Mouse (Mus musculus) hindbrain, embryonic 12.5 days (tissue): ENCODE results near the gene Gm3285. TPM values are rescaled to one million over a fixed set of nuclear protein-coding genes. Genes with fewer than 3 reads are reported as not detected.

Experiments
- ATAC-seq: fragments of 200-750 bp; cut with Nextera tagmentation; 2 replicates; pipeline ENCODE4 v1.8.0; 2017; ENCODE audit warnings: moderate TSS enrichment; ENCODE audit not compliant: low FRiP score
- H3K27ac ChIP-seq: fragments of 300-500 bp; sonication (generic); 2 replicates; pipeline ENCODE4 v1.5.1; 2016; ENCODE audit warnings: mild to moderate bottlenecking
- H3K27me3 ChIP-seq: fragments of 300-500 bp; sonication (generic); 2 replicates; pipeline ENCODE4 v1.6.1; 2016; ENCODE audit warnings: mild to moderate bottlenecking
- H3K36me3 ChIP-seq: fragments of 300-500 bp; sonication (generic); 2 replicates; pipeline ENCODE4 v1.6.1; 2016; ENCODE audit warnings: mild to moderate bottlenecking
- H3K4me1 ChIP-seq: fragments of 300-500 bp; sonication (generic); 2 replicates; pipeline ENCODE4 v1.6.1; 2016
- H3K4me2 ChIP-seq: fragments of 300-500 bp; sonication (generic); replicated peaks from 2 replicates; pipeline ENCODE4 v1.6.1; 2016; ENCODE audit warnings: mild to moderate bottlenecking
- H3K4me3 ChIP-seq: fragments of 300-500 bp; sonication (generic); 2 replicates; pipeline ENCODE4 v1.5.1; 2016; ENCODE audit warnings: mild to moderate bottlenecking
- H3K9ac ChIP-seq: fragments of 300-500 bp; sonication (generic); 2 replicates; pipeline ENCODE4 v1.6.1; 2016; ENCODE audit warnings: mild to moderate bottlenecking, moderate library complexity
- H3K9me3 ChIP-seq: fragments of 300-500 bp; sonication (generic); replicated peaks from 2 replicates; pipeline ENCODE4 v1.6.1; 2016; ENCODE audit warnings: mild to moderate bottlenecking
- WGBS: fragments of 180-500 bp; shearing (Covaris S2); methylation state at CpG from one replicate; pipeline ENCODE4 v1.1.7; 2016; 5-methylcytosine and 5-hydroxymethylcytosine counted together
- polyA plus RNA-seq: library from polyadenylated mRNA; unstranded; fragments of >200 nt; fragmentation: Nextera tagmentation; extraction: Ambion mirVana; gene quantifications from 2 replicates; pipeline ENCODE4 v1.2.1, GENCODE M21; 2016

Gm3285 gene
- polyA plus RNA-seq, 1 experiment from 2014 or later, result not detected

GRCm38 (mm10) chr10:77864067-77864761 is 2.4 kb downstream of the Gm3285 start:
- peak; percentile 58 for ATAC-seq
- Histone ChIP-seq H3K27ac (no peak overlapping the region), H3K4me1 (no peaks in the 10 kb centered on the region), H3K4me3 (peak overlapping the region; percentile 5; the same call in 1 of the 2 replicates), H3K4me2 (peak overlapping the region; percentile 37), H3K9me3 (no peaks in the 10 kb centered on the region), H3K9ac (no peak overlapping the region), H3K36me3 (no peaks in the 10 kb centered on the region), H3K27me3 (no peaks in the 10 kb centered on the region)
- 40% methylated on average over 14 of the region's 14 CpGs for WGBS

GRCm38 (mm10) chr10:77864762-77865143 is 3.0 kb downstream of the Gm3285 start:
- Histone ChIP-seq H3K4me3 (peak overlapping the region; percentile 5; the same call in 1 of the 2 replicates), H3K27me3 (no peaks in the 10 kb centered on the region), H3K4me1 (no peaks in the 10 kb centered on the region), H3K36me3 (no peaks in the 10 kb centered on the region), H3K27ac (no peak overlapping the region), H3K9ac (no peak overlapping the region), H3K9me3 (no peaks in the 10 kb centered on the region), H3K4me2 (peak overlapping the region; percentile 37)
- WGBS, result 34% methylated on average over 11 of the region's 11 CpGs
- no peak for ATAC-seq

GRCm38 (mm10) chr10:77867546-77867945 is 5.8 kb downstream of the Gm3285 start:
- no peak overlapping the region for H3K9ac ChIP-seq
- ATAC-seq, result no peak
- H3K4me3 ChIP-seq, result no peak overlapping the region
- 33% methylated on average over 1 of the region's 1 CpGs for WGBS
- H3K4me2 ChIP-seq, result no peak overlapping the region
- no peaks in the 10 kb centered on the region for H3K4me1 ChIP-seq
- no peaks in the 10 kb centered on the region for H3K9me3 ChIP-seq
- H3K36me3 ChIP-seq, result no peaks in the 10 kb centered on the region
- H3K27me3 ChIP-seq, result no peaks in the 10 kb centered on the region
- no peak overlapping the region for H3K27ac ChIP-seq

GRCm38 (mm10) chr10:77869651-77870050 is 7.9 kb downstream of the Gm3285 start:
- Histone ChIP-seq H3K9ac (no peak overlapping the region), H3K9me3 (no peaks in the 10 kb centered on the region), H3K36me3 (no peaks in the 10 kb centered on the region), H3K4me3 (no peak overlapping the region), H3K4me2 (no peak overlapping the region), H3K27me3 (no peaks in the 10 kb centered on the region), H3K4me1 (no peaks in the 10 kb centered on the region), H3K27ac (no peak overlapping the region)
- no peak for ATAC-seq
- WGBS, result 92% methylated on average over 7 of the region's 7 CpGs

GRCm38 (mm10) chr10:77878985-77879384 is 17.2 kb downstream of the Gm3285 start:
- no peak overlapping the region for H3K9ac ChIP-seq
- ATAC-seq, result no peak
- no peaks in the 10 kb centered on the region for H3K4me1 ChIP-seq
- H3K27me3 ChIP-seq, result no peaks in the 10 kb centered on the region
- no peaks in the 10 kb centered on the region for H3K36me3 ChIP-seq
- H3K27ac ChIP-seq, result no peak overlapping the region
- H3K4me3 ChIP-seq, result no peak overlapping the region
- 65% methylated on average over 6 of the region's 6 CpGs for WGBS
- no peaks in the 10 kb centered on the region for H3K9me3 ChIP-seq
- no peak overlapping the region for H3K4me2 ChIP-seq

- H3K27me3 ChIP-seq, result no peaks in the 10 kb centered on the region
- no peak overlapping the region for H3K9ac ChIP-seq
- H3K9me3 ChIP-seq, result no peaks in the 10 kb centered on the region
- H3K4me1 ChIP-seq, result no peaks in the 10 kb centered on the region
- H3K27ac ChIP-seq, result no peak overlapping the region
- no peak for ATAC-seq
- no peaks in the 10 kb centered on the region for H3K36me3 ChIP-seq
- 80% methylated on average over 3 of the region's 3 CpGs for WGBS
- H3K4me2 ChIP-seq, result no peak overlapping the region
- H3K4me3 ChIP-seq, result no peak overlapping the region
These were observed 18.5 kb downstream of the Gm3285 start for GRCm38 (mm10) chr10:77880305-77880704.

GRCm38 (mm10) chr10:77882553-77882952 is 20.8 kb downstream of the Gm3285 start:
- Histone ChIP-seq H3K9ac (no peak overlapping the region), H3K27me3 (no peaks in the 10 kb centered on the region), H3K9me3 (no peaks in the 10 kb centered on the region), H3K4me3 (no peak overlapping the region), H3K4me1 (no peaks in the 10 kb centered on the region), H3K4me2 (no peak overlapping the region), H3K36me3 (no peaks in the 10 kb centered on the region), H3K27ac (no peak overlapping the region)
- WGBS, result 85% methylated on average over 5 of the region's 5 CpGs
- ATAC-seq, result no peak

GRCm38 (mm10) chr10:77886007-77886747 is 24.4 kb downstream of the Gm3285 start:
- H3K4me2 ChIP-seq, result no peak overlapping the region
- ATAC-seq, result no peak
- no peaks in the 10 kb centered on the region for H3K36me3 ChIP-seq
- no peak overlapping the region for H3K27ac ChIP-seq
- no peaks in the 10 kb centered on the region for H3K4me1 ChIP-seq
- no peak overlapping the region for H3K9ac ChIP-seq
- no peaks in the 10 kb centered on the region; the same call in 1 of the 2 replicates for H3K9me3 ChIP-seq
- no peak overlapping the region for H3K4me3 ChIP-seq
- WGBS, result 57% methylated on average over 12 of the region's 12 CpGs
- no peaks in the 10 kb centered on the region for H3K27me3 ChIP-seq

GRCm38 (mm10) chr10:77890987-77891565 is 29.3 kb downstream of the Gm3285 start:
- Histone ChIP-seq H3K36me3 (no peaks in the 10 kb centered on the region), H3K27me3 (no peaks in the 10 kb centered on the region), H3K4me1 (no peaks in the 10 kb centered on the region), H3K4me3 (no peak overlapping the region), H3K4me2 (no peak overlapping the region), H3K9me3 (no peaks in the 10 kb centered on the region; the same call in 1 of the 2 replicates), H3K27ac (no peak overlapping the region), H3K9ac (no peak overlapping the region)
- no peak for ATAC-seq
- WGBS, result 82% methylated on average over 8 of the region's 8 CpGs

- H3K4me1 ChIP-seq, result no peaks in the 10 kb centered on the region
- no peaks in the 10 kb centered on the region for H3K27me3 ChIP-seq
- H3K9me3 ChIP-seq, result no peaks in the 10 kb centered on the region
- H3K36me3 ChIP-seq, result no peaks in the 10 kb centered on the region
- H3K4me3 ChIP-seq, result no peak overlapping the region
- 69% methylated on average over 5 of the region's 5 CpGs for WGBS
- no peak for ATAC-seq
- H3K4me2 ChIP-seq, result no peak overlapping the region
- H3K27ac ChIP-seq, result no peak overlapping the region
- H3K9ac ChIP-seq, result no peak overlapping the region
These were observed 33.8 kb downstream of the Gm3285 start for GRCm38 (mm10) chr10:77895562-77895961.

- peaks cover 17% of the 10 kb centered on the region for H3K4me1 ChIP-seq
- H3K27me3 ChIP-seq, result 0 out of 2 replicates have a peak, but pooled peaks cover 7% of the 10 kb centered on the region
- no peak overlapping the region for H3K9ac ChIP-seq
- H3K27ac ChIP-seq, result no peak overlapping the region
- no peaks in the 10 kb centered on the region for H3K9me3 ChIP-seq
- 75% methylated on average over 7 of the region's 7 CpGs for WGBS
- no peaks in the 10 kb centered on the region for H3K36me3 ChIP-seq
- H3K4me2 ChIP-seq, result no peak overlapping the region
- ATAC-seq, result no peak
- H3K4me3 ChIP-seq, result no peak overlapping the region
These were observed 38.4 kb downstream of the Gm3285 start for GRCm38 (mm10) chr10:77900126-77900525.

- Histone ChIP-seq H3K27ac (no peak overlapping the region), H3K9me3 (no peaks in the 10 kb centered on the region), H3K36me3 (no peaks in the 10 kb centered on the region), H3K4me3 (peak overlapping the region; percentile 54), H3K27me3 (0 out of 2 replicates have a peak, but pooled peaks cover 10% of the 10 kb centered on the region), H3K4me1 (peaks cover 17% of the 10 kb centered on the region), H3K9ac (peak overlapping the region; percentile 70), H3K4me2 (peak overlapping the region; percentile 79)
- WGBS, result 85% methylated on average over 27 of the region's 27 CpGs
- no peak for ATAC-seq
These were observed 39.4 kb downstream of the Gm3285 start for GRCm38 (mm10) chr10:77900903-77901818.
